22 mouse cellular contexts compared by ENCODE assay signal in genomic region chr6:38902820-38903439, GRCm38 (mm10). TPM values are rescaled to one million over a fixed set of nuclear protein-coding genes. Genes with fewer than 3 reads are reported as not detected.
A peak's percentile ranks its signal among the peaks of the same experiment; 100 is the strongest.
DNase-seq lines count a peak whose midpoint lies in the region; ATAC-seq and TF ChIP-seq lines count a peak whose summit lies in the region.
"Had no signal": no experiment of that assay in that cellular context is flagged by ENCODE, and none has a peak within 500 bp of the region (broad histone marks: within the 10 kb centered on the region; RNA-seq: fewer than 3 reads in every experiment).

No protein-coding gene starts in this region.

- no peak overlapping the region for H3K27ac ChIP-seq in lung, postnatal 0 days (ENCODE audit: low read length)
- peak overlapping the region; percentile 68 for H3K27ac ChIP-seq in liver, embryonic 16.5 days (ENCODE audit: low read length)
- no peak overlapping the region for H3K27ac ChIP-seq in gastrocnemius, adult 2 months
- H3K27ac ChIP-seq: forebrain, embryonic 12.5 days; hindbrain, embryonic 10.5 days; hindbrain, postnatal 0 days; midbrain, embryonic 15.5 days; neural tube, embryonic 15.5 days had no signal

- no peak overlapping the region for H3K4me3 ChIP-seq in lung, postnatal 0 days (ENCODE audit: low read depth, low read length)
- no peak overlapping the region for H3K4me3 ChIP-seq in liver, embryonic 16.5 days (ENCODE audit: low read depth, low read length)
- no peak overlapping the region for H3K4me3 ChIP-seq in gastrocnemius, adult 2 months
- H3K4me3 ChIP-seq: forebrain, embryonic 12.5 days; hindbrain, embryonic 10.5 days; midbrain, embryonic 15.5 days; myocyte; neural tube, embryonic 15.5 days had no signal

- H3K36me3 ChIP-seq in lung, postnatal 0 days (ENCODE audit: insufficient read depth, low read length): no peaks in the 10 kb centered on the region
- H3K36me3 ChIP-seq in liver, embryonic 16.5 days (ENCODE audit: control insufficient read depth, insufficient read depth): no peaks in the 10 kb centered on the region
- H3K36me3 ChIP-seq: forebrain, embryonic 12.5 days; hindbrain, embryonic 10.5 days; midbrain, embryonic 15.5 days; neural tube, embryonic 15.5 days had no signal

- ATAC-seq in lung, postnatal 0 days: 0 out of 2 replicates have a peak, but pooled peaks have one; percentile 44
- no peak for ATAC-seq in liver, embryonic 16.5 days (ENCODE audit: low read depth)
- ATAC-seq: CD4-positive, CD25-positive, alpha-beta regulatory T cell, adult 4 months; hindbrain, postnatal 0 days; midbrain, embryonic 15.5 days; Patski had no signal

- DNase-seq in kidney, adult 11 months: peak; percentile 52
- DNase-seq in kidney, adult 18-20 months: no peak
- no peak for DNase-seq in lung, postnatal 0 days (ENCODE audit: low spot score)
- no peak for DNase-seq in lung, postnatal 10 days
- DNase-seq in c-Kit-positive CD71-positive TER-119-positive erythroid progenitor cells, embryonic 14.5 days (ENCODE audit: low spot score): no peak
- DNase-seq in gastrocnemius, adult 2 months: no peak
- DNase-seq: adrenal gland, adult 8-10 months; cerebellum, adult 9-10 months; gastrocnemius, postnatal 36 days; layer of hippocampus, postnatal 36 days; right cerebral cortex, postnatal 14 days; thymus, postnatal 14 days had no signal

- TF ChIP-seq EP300 in lung, postnatal 0 days (IDR thresholded peaks at IDR 0.05): no peak

- no peak overlapping the region for H3K9ac ChIP-seq in lung, postnatal 0 days (replicated peaks; ENCODE audit: low read depth)
- H3K9ac ChIP-seq in liver, embryonic 16.5 days (ENCODE audit: low read depth, low read length): no peak overlapping the region
- H3K9ac ChIP-seq: forebrain, embryonic 12.5 days; midbrain, embryonic 15.5 days; neural tube, embryonic 15.5 days had no signal

- WGBS in lung, postnatal 0 days: 85% methylated on average over 10 of the region's 10 CpGs
- WGBS in liver, embryonic 16.5 days (ENCODE audit: insufficient replicate concordance): 75% methylated on average over 10 of the region's 10 CpGs

- no peaks in the 10 kb centered on the region for H3K27me3 ChIP-seq in lung, postnatal 0 days (replicated peaks; ENCODE audit: insufficient read depth, low read length)
- H3K27me3 ChIP-seq in liver, embryonic 16.5 days (ENCODE audit: control insufficient read depth, insufficient read depth, low read depth, low read length): no peaks in the 10 kb centered on the region
- H3K27me3 ChIP-seq: forebrain, embryonic 12.5 days; midbrain, embryonic 15.5 days; neural tube, embryonic 15.5 days; Patski had no signal

- no peaks in the 10 kb centered on the region for H3K9me3 ChIP-seq in lung, postnatal 0 days (ENCODE audit: low read length)
- H3K9me3 ChIP-seq in liver, embryonic 16.5 days (replicated peaks; ENCODE audit: control insufficient read depth, low read length): no peaks in the 10 kb centered on the region
- H3K9me3 ChIP-seq: forebrain, embryonic 12.5 days; hindbrain, embryonic 10.5 days; midbrain, embryonic 15.5 days; neural tube, embryonic 15.5 days had no signal

- intact Hi-C loops in gastrocnemius, adult 2 months (cut with DNase I): no loop called here

- no peak for TF ChIP-seq CTCF in lung, postnatal 0 days (IDR thresholded peaks at IDR 0.05)
- TF ChIP-seq CTCF in gastrocnemius, adult 2 months (IDR thresholded peaks at IDR 0.05): no peak

- H3K4me2 ChIP-seq in lung, postnatal 0 days (replicated peaks; ENCODE audit: low read depth, low read length): no peak overlapping the region
- peak overlapping the region; percentile 25; the same call in 1 of the 2 replicates for H3K4me2 ChIP-seq in liver, embryonic 16.5 days (ENCODE audit: low read depth, low read length)
- H3K4me2 ChIP-seq: forebrain, embryonic 12.5 days; midbrain, embryonic 15.5 days; neural tube, embryonic 15.5 days had no signal

- no peaks in the 10 kb centered on the region for H3K4me1 ChIP-seq in lung, postnatal 0 days (ENCODE audit: insufficient read depth, low read depth, low read length)
- H3K4me1 ChIP-seq in liver, embryonic 16.5 days (ENCODE audit: control insufficient read depth, low read depth, low read length): peaks cover 57% of the 10 kb centered on the region
- H3K4me1 ChIP-seq: forebrain, embryonic 12.5 days; hindbrain, embryonic 10.5 days; midbrain, embryonic 15.5 days; neural tube, embryonic 15.5 days had no signal

RNA-seq across cellular contexts. Expression of gene Hipk2, which starts 27.0 kb away (rescaled TPM):
- polyA plus RNA-seq in lung, postnatal 0 days (2015; fragmentation: Nextera tagmentation; extraction: Ambion mirVana): 18.4 and 23.0 TPM in 2 replicates
- 17.5 and 19.8 TPM in 2 replicates for polyA plus RNA-seq in liver, embryonic 16.5 days (2015; fragmentation: Nextera tagmentation; extraction: Ambion mirVana)
- total RNA-seq in gastrocnemius, adult 2 months (2021): 100 to 1,000 TPM in 1 of 2 experiments, 10 to 100 TPM in 1; 56.2 to 120 TPM

RNA-seq across cellular contexts. Expression of gene Tbxas1, which starts 27.7 kb away (rescaled TPM):
- 5.3 and 5.5 TPM in 2 replicates for polyA plus RNA-seq in lung, postnatal 0 days (2015; fragmentation: Nextera tagmentation; extraction: Ambion mirVana)
- polyA plus RNA-seq in liver, embryonic 16.5 days (2015; fragmentation: Nextera tagmentation; extraction: Ambion mirVana): 10.8 and 12.8 TPM in 2 replicates
- total RNA-seq in gastrocnemius, adult 2 months (2021): under 1 TPM; 0.64 to 0.79 TPM
- total RNA-seq: ES-E14 had no signal
- polyA plus RNA-seq: myocyte had no signal
